Mouse (Mus musculus): Measurements from ENCODE around the gene Faim.

DNA sequence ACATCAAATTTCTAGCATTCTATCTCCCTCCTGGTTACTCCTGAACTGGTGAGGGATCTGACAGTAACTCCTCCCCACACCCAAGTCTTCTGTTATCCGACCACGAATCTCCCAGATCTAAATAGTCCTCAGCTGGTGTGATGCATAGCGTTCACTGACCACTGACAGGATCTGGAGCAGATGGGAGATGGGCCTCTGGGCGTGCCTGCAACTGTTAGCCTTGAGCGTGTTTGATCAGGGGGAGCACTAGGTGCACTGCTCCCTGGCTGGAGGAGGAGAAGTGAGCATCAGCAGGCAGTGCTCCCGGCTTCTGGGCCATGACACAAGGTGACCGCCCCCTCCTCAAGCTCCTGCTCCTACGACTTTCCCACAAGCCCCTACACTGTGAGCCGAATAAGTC is 55.8 kb downstream of the Faim start:
- TF ChIP-seq CTCF (IDR thresholded peaks at IDR 0.05; ENCODE audit: low read depth) (no peak), EP300 (IDR thresholded peaks at IDR 0.05; ENCODE audit: low read depth) (no peak)

Measured in liver, embryonic 14.5 days (tissue).